Mouse (Mus musculus): ENCODE measurements at regions not wholly inside any gene's neighbourhood (a gene's known extent, or its start where the extent isn't known, plus 50 kb on each side); places are given as distances from the start of the nearest gene placed in this dataset.

GRCm38 (mm10) chr5:74143994-74144393 lies 51.1 kb upstream of the Rasl11b start:
- TF ChIP-seq CTCF (IDR thresholded peaks at IDR 0.05; ENCODE audit: borderline replicate concordance, extremely low read depth, insufficient read depth, insufficient read length) (no peak), POLR2A (IDR thresholded peaks at IDR 0.05; ENCODE audit: borderline replicate concordance, extremely low read depth, insufficient read depth, insufficient read length, poor library complexity, severe bottlenecking) (no peak)

Measured in brain, embryonic 14.5 days (tissue).